Comparison of ENCODE assay signal across 21 mouse cellular contexts in the genomic region with DNA sequence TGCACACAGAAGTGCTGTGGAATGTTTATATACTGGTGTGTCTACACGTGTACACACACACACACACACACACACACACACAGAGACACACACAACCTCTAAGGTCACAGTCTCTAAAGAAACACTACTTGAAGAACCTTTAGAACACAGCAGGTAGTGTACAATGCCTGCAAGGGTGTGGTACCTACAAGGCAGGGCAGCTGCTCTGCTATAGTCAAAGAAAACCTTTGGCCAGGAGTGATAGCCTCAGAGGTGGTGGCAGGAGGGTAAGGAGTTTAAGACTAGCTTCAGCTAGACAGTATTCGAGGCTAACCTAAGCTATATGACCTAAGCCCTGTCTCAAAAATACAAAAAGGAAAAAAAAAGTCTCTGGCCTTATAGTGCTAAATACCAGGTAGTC. TPM values are rescaled to one million over a fixed set of nuclear protein-coding genes. Genes with fewer than 3 reads are reported as not detected.
A peak's percentile ranks its signal among the peaks of the same experiment; 100 is the strongest.
DNase-seq lines count a peak whose midpoint lies in the region; ATAC-seq and TF ChIP-seq lines count a peak whose summit lies in the region.
"Had no signal": no experiment of that assay in that cellular context is flagged by ENCODE, and none has a peak within 500 bp of the region (broad histone marks: within the 10 kb centered on the region; RNA-seq: fewer than 3 reads in every experiment).

No protein-coding gene starts in this region.

- TF ChIP-seq EP300 in MEL (IDR thresholded peaks at IDR 0.05; ENCODE audit: low read depth in 1 of 2, low read length in 2 of 2): no peak

- H3K9ac ChIP-seq in MEL (ENCODE audit: control insufficient read depth, low read depth, low read length, poor library complexity, severe bottlenecking): peak overlapping the region; percentile 21; the same call in 1 of the 2 replicates
- H3K9ac ChIP-seq in hindbrain, embryonic 16.5 days (ENCODE audit: low read depth, low read length): no peak overlapping the region
- no peak overlapping the region for H3K9ac ChIP-seq in forebrain, embryonic 16.5 days (replicated peaks; ENCODE audit: low read depth, low read length)
- H3K9ac ChIP-seq: neural tube, embryonic 15.5 days had no signal

- H3K9me3 ChIP-seq in MEL (replicated peaks; ENCODE audit: insufficient read depth, low read length): no peaks in the 10 kb centered on the region
- no peaks in the 10 kb centered on the region for H3K9me3 ChIP-seq in hindbrain, embryonic 16.5 days (ENCODE audit: control insufficient read depth, low read length)
- no peaks in the 10 kb centered on the region for H3K9me3 ChIP-seq in forebrain, embryonic 16.5 days (ENCODE audit: control insufficient read depth, low read length)
- H3K9me3 ChIP-seq: heart, embryonic 10.5 days; neural tube, embryonic 15.5 days had no signal

- DNase-seq in MEL (ENCODE audit: low read depth, low spot score): no peak
- peak; percentile 55 for DNase-seq in liver
- no peak for DNase-seq in ovary, postnatal 14 days (ENCODE audit: low spot score)
- DNase-seq: cerebellum, adult 11-12 months; gastrocnemius, postnatal 14 days; heart, postnatal 4 days; kidney, postnatal 4 days; lung, adult 18-20 months; midbrain, embryonic 14.5 days; retina, postnatal 1 day; right cerebral cortex, postnatal 4 days; thymus, adult 18-20 months had no signal

- WGBS in hindbrain, embryonic 16.5 days: 86% methylated on average over 2 of the region's 2 CpGs
- WGBS in forebrain, embryonic 16.5 days: 88% methylated on average over 2 of the region's 2 CpGs

- TF ChIP-seq POLR2A in MEL (IDR thresholded peaks at IDR 0.05; ENCODE audit: control insufficient read depth in 1 of 2, insufficient read depth in 1 of 2, low read depth in 1 of 2, low read length in 2 of 2, poor library complexity in 1 of 2): no peak

- H3K4me2 ChIP-seq in hindbrain, embryonic 16.5 days (ENCODE audit: low read length): no peak overlapping the region
- no peak overlapping the region for H3K4me2 ChIP-seq in forebrain, embryonic 16.5 days (ENCODE audit: low read length)

- peak; percentile 32; the same call in 1 of the 2 replicates for ATAC-seq in megakaryocyte-erythroid progenitor cell, adult 5-6 weeks (replicated peaks; ENCODE audit: low FRiP score, low TSS enrichment, poor library complexity, severe bottlenecking)
- no peak for ATAC-seq in hindbrain, embryonic 16.5 days
- no peak for ATAC-seq in forebrain, embryonic 16.5 days

- peak overlapping the region; percentile 79 for H3K27ac ChIP-seq in MEL (ENCODE audit: control insufficient read depth, low read depth, low read length)
- peak overlapping the region; percentile 61 for H3K27ac ChIP-seq in brown adipose tissue, adult 24 weeks (replicated peaks; ENCODE audit: low read depth, low read length)
- no peak overlapping the region for H3K27ac ChIP-seq in hindbrain, embryonic 16.5 days (ENCODE audit: low read depth, low read length)
- no peak overlapping the region for H3K27ac ChIP-seq in forebrain, embryonic 16.5 days (ENCODE audit: low read length)
- H3K27ac ChIP-seq: heart, embryonic 10.5 days; neural tube, embryonic 15.5 days had no signal

- peaks cover 3 to 6% of the 10 kb centered on the region in 2 experiments; a peak in 3 of 4 replicates for H3K4me1 ChIP-seq in MEL (ENCODE audit: control insufficient read depth in 1 of 2, insufficient read depth in 2 of 2, low read length in 2 of 2)
- H3K4me1 ChIP-seq in brown adipose tissue, adult 24 weeks (ENCODE audit: control insufficient read depth, insufficient read depth, insufficient read length, low read length): peaks cover 12% of the 10 kb centered on the region
- peaks cover 18% of the 10 kb centered on the region for H3K4me1 ChIP-seq in hindbrain, embryonic 16.5 days (ENCODE audit: control insufficient read depth, insufficient read depth, low read depth, low read length)
- peaks cover 16% of the 10 kb centered on the region for H3K4me1 ChIP-seq in forebrain, embryonic 16.5 days (replicated peaks; ENCODE audit: control insufficient read depth, insufficient read depth, low read length)

- H3K36me3 ChIP-seq in MEL (ENCODE audit: control insufficient read depth in 1 of 2, insufficient read depth in 2 of 2, low read length in 2 of 2): peaks cover 0 to 16% of the 10 kb centered on the region in 2 experiments; a peak in 3 of 4 replicates
- H3K36me3 ChIP-seq in hindbrain, embryonic 16.5 days (ENCODE audit: control insufficient read depth, insufficient read depth, low read length): peaks cover 25% of the 10 kb centered on the region
- H3K36me3 ChIP-seq in forebrain, embryonic 16.5 days (ENCODE audit: control insufficient read depth, insufficient read depth): peaks cover 21% of the 10 kb centered on the region

- no peaks in the 10 kb centered on the region for H3K27me3 ChIP-seq in MEL (ENCODE audit: control insufficient read depth in 1 of 2, insufficient read depth in 2 of 2, low read length in 2 of 2)
- H3K27me3 ChIP-seq in hindbrain, embryonic 16.5 days (replicated peaks; ENCODE audit: control insufficient read depth, insufficient read depth, low read length): no peaks in the 10 kb centered on the region
- H3K27me3 ChIP-seq in forebrain, embryonic 16.5 days (replicated peaks; ENCODE audit: control insufficient read depth, insufficient read depth, low read length): no peaks in the 10 kb centered on the region
- H3K27me3 ChIP-seq: neural tube, embryonic 15.5 days had no signal

- TF ChIP-seq CTCF in MEL (IDR thresholded peaks at IDR 0.05 in 2 of 3, conservative IDR thresholded peaks at IDR 0.05 in 1 of 3; ENCODE audit: control insufficient read depth in 1 of 3, insufficient read depth in 1 of 3, low read depth in 2 of 3, low read length in 3 of 3, poor library complexity in 1 of 3, severe bottlenecking in 1 of 3): no peak

- H3K4me3 ChIP-seq in MEL (ENCODE audit: control insufficient read depth in 1 of 2, insufficient read depth in 1 of 2, low read depth in 2 of 2, low read length in 2 of 2): peak overlapping the region in 1 of 2 experiments; percentile 23; a peak in 1 of 4 replicates
- H3K4me3 ChIP-seq in brown adipose tissue, adult 24 weeks (ENCODE audit: insufficient read depth, low read depth, low read length): no peak overlapping the region
- no peak overlapping the region for H3K4me3 ChIP-seq in hindbrain, embryonic 16.5 days (ENCODE audit: low read length)
- no peak overlapping the region for H3K4me3 ChIP-seq in forebrain, embryonic 16.5 days (replicated peaks; ENCODE audit: low read length)

- no peak for TF ChIP-seq RAD21 in MEL (IDR thresholded peaks at IDR 0.05; ENCODE audit: low read depth, low read length)

- peaks cover 12% of the 10 kb centered on the region for H3K79me2 ChIP-seq in MEL (ENCODE audit: control insufficient read depth, insufficient read depth, low read length, poor library complexity)

RNA-seq across cellular contexts. Expression of gene Rmdn3, which starts 2.2 kb away (rescaled TPM):
- 44.7 and 57.4 TPM in 2 replicates for total RNA-seq in MEL (2012; rRNA removed)
- 10 to 100 TPM in 1 of 2 experiments, not detected in 1; 52.5 TPM for polyA plus RNA-seq in MEL (2012; ENCODE audit: insufficient read depth in 1 of 2, insufficient read length in 2 of 2, low read depth in 1 of 2, low replicate concordance in 2 of 2, missing spikeins in 1 of 2)
- 124 and 184 TPM in 2 replicates for polyA plus RNA-seq in brown adipose tissue, adult 24 weeks (2012; ENCODE audit: insufficient read depth, insufficient read length, missing spikeins)
- 40.0 and 58.7 TPM in 2 replicates for total RNA-seq in megakaryocyte-erythroid progenitor cell, adult 5-6 weeks (2014; fragmentation: Nextera tagmentation)
- 61.9 and 76.4 TPM in 2 replicates for total RNA-seq in megakaryocyte-erythroid progenitor cell, adult 5-6 weeks (2017)
- polyA plus RNA-seq in hindbrain, embryonic 16.5 days (2015; fragmentation: Nextera tagmentation; extraction: Ambion mirVana): 49.3 and 50.1 TPM in 2 replicates
- 59.6 and 65.3 TPM in 2 replicates for polyA plus RNA-seq in forebrain, embryonic 16.5 days (2015; fragmentation: Nextera tagmentation; extraction: Ambion mirVana)

RNA-seq across cellular contexts. Expression of gene Gchfr, which starts 12.9 kb away (rescaled TPM):
- not detected in 2 replicates for total RNA-seq in MEL (2012; rRNA removed)
- polyA plus RNA-seq in MEL (2012; ENCODE audit: insufficient read depth in 1 of 2, insufficient read length in 2 of 2, low read depth in 1 of 2, low replicate concordance in 2 of 2, missing spikeins in 1 of 2): not detected
- 1.7 and 2.4 TPM in 2 replicates for polyA plus RNA-seq in brown adipose tissue, adult 24 weeks (2012; ENCODE audit: insufficient read depth, insufficient read length, missing spikeins)
- total RNA-seq in megakaryocyte-erythroid progenitor cell, adult 5-6 weeks (2014; fragmentation: Nextera tagmentation): 1.0 TPM in 1 of 2 replicates, not detected in the other
- total RNA-seq in megakaryocyte-erythroid progenitor cell, adult 5-6 weeks (2017): not detected in 2 replicates
- 10.9 and 16.2 TPM in 2 replicates for polyA plus RNA-seq in hindbrain, embryonic 16.5 days (2015; fragmentation: Nextera tagmentation; extraction: Ambion mirVana)
- 0.47 and 0.55 TPM in 2 replicates for polyA plus RNA-seq in forebrain, embryonic 16.5 days (2015; fragmentation: Nextera tagmentation; extraction: Ambion mirVana)
- total RNA-seq: common myeloid progenitor, adult 5-6 weeks; layer of hippocampus, postnatal 25 days; left cerebral cortex, postnatal 36 days had no signal

RNA-seq across cellular contexts. Expression of gene Gm14137, which starts 19.6 kb away (rescaled TPM):
- 0.07 TPM in 1 of 2 replicates, not detected in the other for total RNA-seq in MEL (2012; rRNA removed)
- polyA plus RNA-seq in MEL (2012; ENCODE audit: insufficient read depth in 1 of 2, insufficient read length in 2 of 2, low read depth in 1 of 2, low replicate concordance in 2 of 2, missing spikeins in 1 of 2): under 1 TPM in 1 of 2 experiments, not detected in 1; 0.71 TPM
- not detected in 2 replicates for polyA plus RNA-seq in brown adipose tissue, adult 24 weeks (2012; ENCODE audit: insufficient read depth, insufficient read length, missing spikeins)
- not detected in 2 replicates for total RNA-seq in megakaryocyte-erythroid progenitor cell, adult 5-6 weeks (2014; fragmentation: Nextera tagmentation)
- not detected in 2 replicates for total RNA-seq in megakaryocyte-erythroid progenitor cell, adult 5-6 weeks (2017)
- polyA plus RNA-seq in hindbrain, embryonic 16.5 days (2015; fragmentation: Nextera tagmentation; extraction: Ambion mirVana): 0.86 TPM in 2 replicates
- polyA plus RNA-seq in forebrain, embryonic 16.5 days (2015; fragmentation: Nextera tagmentation; extraction: Ambion mirVana): 1.1 and 1.3 TPM in 2 replicates
- total RNA-seq: common myeloid progenitor, adult 5-6 weeks; heart, postnatal 4 days; layer of hippocampus, postnatal 25 days; left cerebral cortex, postnatal 36 days had no signal

RNA-seq across cellular contexts. Expression of gene Rad51, which starts 42.1 kb away (rescaled TPM):
- 23.5 and 24.3 TPM in 2 replicates for total RNA-seq in MEL (2012; rRNA removed)
- polyA plus RNA-seq in MEL (2012; ENCODE audit: insufficient read depth in 1 of 2, insufficient read length in 2 of 2, low read depth in 1 of 2, low replicate concordance in 2 of 2, missing spikeins in 1 of 2): 10 to 100 TPM in 1 of 2 experiments, not detected in 1; 51.8 TPM
- 0.83 TPM in 1 of 2 replicates, not detected in the other for polyA plus RNA-seq in brown adipose tissue, adult 24 weeks (2012; ENCODE audit: insufficient read depth, insufficient read length, missing spikeins)
- 38.1 and 53.7 TPM in 2 replicates for total RNA-seq in megakaryocyte-erythroid progenitor cell, adult 5-6 weeks (2014; fragmentation: Nextera tagmentation)
- 28.4 and 33.1 TPM in 2 replicates for total RNA-seq in megakaryocyte-erythroid progenitor cell, adult 5-6 weeks (2017)
- 10.6 and 12.7 TPM in 2 replicates for polyA plus RNA-seq in hindbrain, embryonic 16.5 days (2015; fragmentation: Nextera tagmentation; extraction: Ambion mirVana)
- polyA plus RNA-seq in forebrain, embryonic 16.5 days (2015; fragmentation: Nextera tagmentation; extraction: Ambion mirVana): 17.6 and 20.3 TPM in 2 replicates

RNA-seq across cellular contexts. Expression of gene Zfyve19, which starts 53.7 kb away (rescaled TPM):
- 30.3 and 37.4 TPM in 2 replicates for total RNA-seq in MEL (2012; rRNA removed)
- polyA plus RNA-seq in MEL (2012; ENCODE audit: insufficient read depth in 1 of 2, insufficient read length in 2 of 2, low read depth in 1 of 2, low replicate concordance in 2 of 2, missing spikeins in 1 of 2): 10 to 100 TPM in 1 of 2 experiments, not detected in 1; 52.5 TPM
- 16.2 and 21.0 TPM in 2 replicates for polyA plus RNA-seq in brown adipose tissue, adult 24 weeks (2012; ENCODE audit: insufficient read depth, insufficient read length, missing spikeins)
- 22.5 and 46.2 TPM in 2 replicates for total RNA-seq in megakaryocyte-erythroid progenitor cell, adult 5-6 weeks (2014; fragmentation: Nextera tagmentation)
- total RNA-seq in megakaryocyte-erythroid progenitor cell, adult 5-6 weeks (2017): 29.4 and 35.9 TPM in 2 replicates
- 70.4 and 75.7 TPM in 2 replicates for polyA plus RNA-seq in hindbrain, embryonic 16.5 days (2015; fragmentation: Nextera tagmentation; extraction: Ambion mirVana)
- polyA plus RNA-seq in forebrain, embryonic 16.5 days (2015; fragmentation: Nextera tagmentation; extraction: Ambion mirVana): 66.2 and 66.9 TPM in 2 replicates

Comparison
In these comparisons a context has a peak if more than half of its experiments do, and no peak if none do; other contexts are left out.
1. H3K27ac ChIP-seq: peak in MEL (single experiment) and brown adipose tissue, adult 24 weeks (single experiment); none in hindbrain, embryonic 16.5 days (single experiment) and forebrain, embryonic 16.5 days (single experiment).